Mouse (Mus musculus): ENCODE data around the gene Fbxw19. TPM values are rescaled to one million over a fixed set of nuclear protein-coding genes. Genes with fewer than 3 reads are reported as not detected.
"Not testable (repeated sequence)": the region's sequence is repeated elsewhere in the genome, so short reads cannot be mapped to it uniquely, and the experiment has no call there.

Gene Fbxw19
- not detected in 2 replicates for polyA plus RNA-seq (2016; fragmentation: Nextera tagmentation; extraction: Ambion mirVana)

GRCm38 (mm10) chr9:109495775-109496174, at the start of gene Fbxw19:
Gene Fbxw19 (minus strand): TSS chr9:109495875.
- H3K27me3 ChIP-seq (replicated peaks); H3K4me1 ChIP-seq; H3K4me3 ChIP-seq; H3K36me3 ChIP-seq; H3K9me3 ChIP-seq; H3K4me2 ChIP-seq (replicated peaks); H3K9ac ChIP-seq; H3K27ac ChIP-seq; ATAC-seq (ENCODE audit: low FRiP score, low read depth): not testable (repeated sequence)
- 84% methylated on average over 1 of the region's 1 CpGs for WGBS

- WGBS: 83% methylated on average over 5 of the region's 5 CpGs
- Histone ChIP-seq H3K4me3 (no peak overlapping the region), H3K27ac (no peak overlapping the region), H3K27me3 (replicated peaks) (no peaks in the 10 kb centered on the region), H3K9me3 (no peaks in the 10 kb centered on the region), H3K36me3 (no peaks in the 10 kb centered on the region), H3K4me2 (replicated peaks) (no peak overlapping the region), H3K4me1 (no peaks in the 10 kb centered on the region), H3K9ac (no peak overlapping the region)
- ATAC-seq (ENCODE audit: low FRiP score, low read depth): no peak
These were observed 27.9 kb upstream of the Fbxw19 start for GRCm38 (mm10) chr9:109523385-109524064.

GRCm38 (mm10) chr9:109449040-109449439, 46.6 kb downstream of the Fbxw19 start, which contains the start of gene Fbxw16:
Gene Fbxw16 (minus strand): TSS chr9:109449140.
- no peaks in the 10 kb centered on the region for H3K9me3 ChIP-seq
- no peaks in the 10 kb centered on the region for H3K36me3 ChIP-seq
- no peak within 1 kb of the TSS for H3K4me3 ChIP-seq
- H3K4me1 ChIP-seq: no peaks in the 10 kb centered on the region
- H3K27ac ChIP-seq: no peak within 1 kb of the TSS
- H3K27me3 ChIP-seq (replicated peaks): no peaks in the 10 kb centered on the region
- no peak within 1 kb of the TSS for H3K9ac ChIP-seq
- no peak for ATAC-seq (ENCODE audit: low FRiP score, low read depth)
- H3K4me2 ChIP-seq (replicated peaks): no peak within 1 kb of the TSS

- Histone ChIP-seq H3K36me3 (no peaks in the 10 kb centered on the region), H3K4me1 (no peaks in the 10 kb centered on the region), H3K9me3 (no peaks in the 10 kb centered on the region), H3K27ac (no peak overlapping the region), H3K9ac (no peak overlapping the region), H3K4me3 (no peak overlapping the region), H3K4me2 (replicated peaks) (no peak overlapping the region), H3K27me3 (replicated peaks) (no peaks in the 10 kb centered on the region)
- 80% methylated on average over 1 of the region's 1 CpGs for WGBS
- no peak for ATAC-seq (ENCODE audit: low FRiP score, low read depth)
These were observed 62.7 kb downstream of the Fbxw19 start for GRCm38 (mm10) chr9:109432956-109433355.

Other genes starting within 250 kb of the Fbxw19 start
- gene Fbxw14, start 208.2 kb downstream of the Fbxw19 start, polyA plus RNA-seq (2016; fragmentation: Nextera tagmentation; extraction: Ambion mirVana): not detected in 2 replicates
- gene Fbxw28, start 156.2 kb downstream of the Fbxw19 start, polyA plus RNA-seq (2016; fragmentation: Nextera tagmentation; extraction: Ambion mirVana): not detected in 2 replicates
- gene Fbxw22, start 91.6 kb downstream of the Fbxw19 start, polyA plus RNA-seq (2016; fragmentation: Nextera tagmentation; extraction: Ambion mirVana): not detected in 2 replicates
- gene Fbxw16, start 46.7 kb downstream of the Fbxw19 start, polyA plus RNA-seq (2016; fragmentation: Nextera tagmentation; extraction: Ambion mirVana): not detected in 2 replicates
- not detected in 2 replicates for gene Fbxw15, start 72.4 kb upstream of the Fbxw19 start, polyA plus RNA-seq (2016; fragmentation: Nextera tagmentation; extraction: Ambion mirVana)
- gene Fbxw24, start 130.2 kb upstream of the Fbxw19 start, polyA plus RNA-seq (2016; fragmentation: Nextera tagmentation; extraction: Ambion mirVana): 0.13 TPM in 1 of 2 replicates, not detected in the other
- gene Fbxw25, start 168.8 kb upstream of the Fbxw19 start, polyA plus RNA-seq (2016; fragmentation: Nextera tagmentation; extraction: Ambion mirVana): not detected in 2 replicates
- gene Fbxw18, start 206.8 kb upstream of the Fbxw19 start, polyA plus RNA-seq (2016; fragmentation: Nextera tagmentation; extraction: Ambion mirVana): not detected in 2 replicates

Measured in neural tube, embryonic 12.5 days (tissue).